Mouse (Mus musculus): ENCODE data around the gene Pnmt.

Gene Pnmt

DNA sequence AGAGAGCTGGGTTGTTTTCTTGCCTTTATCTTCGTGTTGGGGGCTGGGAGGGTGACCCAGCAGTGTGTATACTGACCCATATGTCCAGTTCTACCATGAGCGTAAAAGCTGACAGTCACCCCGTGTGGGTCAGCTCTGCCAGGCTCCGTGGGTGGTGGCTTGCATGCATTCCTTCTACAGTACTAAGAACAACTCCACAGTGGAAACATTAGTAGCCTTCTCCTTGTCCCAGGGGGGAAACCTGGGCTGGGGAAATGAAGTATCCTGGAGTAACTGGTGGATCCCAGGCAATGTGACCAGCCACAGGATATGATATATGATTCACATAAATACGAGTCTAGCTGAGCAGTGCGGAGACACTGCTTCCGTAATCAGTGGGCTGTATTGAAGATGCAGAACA is 27.5 kb downstream of the Pnmt start:
- in situ Hi-C loops (cut with MboI, MseI) = no loop called here

DNA sequence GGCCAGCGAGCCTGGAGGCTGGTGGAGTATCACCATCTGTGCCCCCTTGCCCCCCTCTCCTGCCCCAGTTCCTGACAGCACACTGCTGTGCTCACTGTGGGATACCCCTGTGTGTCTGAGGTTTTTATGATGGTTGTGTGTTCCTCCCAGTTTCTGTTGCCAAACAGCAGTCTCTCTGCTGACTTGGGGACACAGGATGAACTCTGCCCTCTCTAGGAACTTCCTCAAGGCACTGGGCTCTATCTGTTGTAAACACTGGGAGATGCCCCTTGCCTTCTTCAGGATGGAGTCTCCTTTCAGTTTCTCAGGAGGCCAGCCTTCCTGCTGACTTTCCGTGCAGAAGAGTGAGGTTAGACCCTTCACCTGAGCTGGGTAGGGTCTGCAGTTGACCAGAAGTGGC is 27.9 kb downstream of the Pnmt start:
- in situ Hi-C loops (cut with MboI, MseI) = no loop called here

DNA sequence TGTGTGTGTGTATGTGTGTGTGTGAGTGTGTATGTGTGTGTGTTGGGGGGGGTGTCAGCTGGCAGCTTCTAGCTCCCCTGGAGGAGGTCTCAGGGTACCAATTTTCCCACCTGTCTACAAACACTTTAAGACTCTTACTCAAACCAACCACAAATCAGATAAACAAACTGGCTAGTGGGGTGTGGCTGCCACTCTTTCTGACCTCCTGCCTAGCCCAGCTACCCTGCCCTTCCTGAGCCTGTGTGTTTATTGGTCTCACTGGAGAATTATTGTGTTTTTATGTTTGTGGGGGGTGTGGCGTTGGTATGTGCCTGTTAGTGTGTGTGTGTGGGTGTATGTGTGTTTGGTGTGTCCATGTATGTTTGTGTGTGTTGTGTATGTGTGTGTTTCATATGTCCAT is 30.8 kb downstream of the Pnmt start:
- in situ Hi-C loops (cut with MboI, MseI) = no loop called here

DNA sequence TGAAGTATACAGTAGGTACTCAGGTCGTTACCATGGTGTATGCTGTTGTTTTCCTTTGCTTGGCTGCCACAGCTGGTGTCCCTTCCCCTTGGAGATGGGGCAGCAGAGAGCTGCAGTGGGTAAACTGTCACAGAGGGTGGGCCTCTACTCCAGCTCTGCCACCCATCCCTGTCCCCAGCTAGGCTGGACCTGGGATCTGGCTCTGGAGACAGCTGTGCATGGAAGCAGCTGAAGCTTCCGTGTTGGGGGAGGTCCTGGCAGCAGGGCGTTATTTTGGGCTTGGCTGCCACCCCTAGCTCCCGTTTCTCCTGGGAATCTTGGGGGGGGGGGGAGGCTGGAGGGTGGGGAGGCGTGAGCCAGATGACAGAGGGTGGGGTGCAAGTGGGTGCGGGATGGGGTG is 32.0 kb downstream of the Pnmt start:
- in situ Hi-C loops (cut with MboI, MseI) = no loop called here

DNA sequence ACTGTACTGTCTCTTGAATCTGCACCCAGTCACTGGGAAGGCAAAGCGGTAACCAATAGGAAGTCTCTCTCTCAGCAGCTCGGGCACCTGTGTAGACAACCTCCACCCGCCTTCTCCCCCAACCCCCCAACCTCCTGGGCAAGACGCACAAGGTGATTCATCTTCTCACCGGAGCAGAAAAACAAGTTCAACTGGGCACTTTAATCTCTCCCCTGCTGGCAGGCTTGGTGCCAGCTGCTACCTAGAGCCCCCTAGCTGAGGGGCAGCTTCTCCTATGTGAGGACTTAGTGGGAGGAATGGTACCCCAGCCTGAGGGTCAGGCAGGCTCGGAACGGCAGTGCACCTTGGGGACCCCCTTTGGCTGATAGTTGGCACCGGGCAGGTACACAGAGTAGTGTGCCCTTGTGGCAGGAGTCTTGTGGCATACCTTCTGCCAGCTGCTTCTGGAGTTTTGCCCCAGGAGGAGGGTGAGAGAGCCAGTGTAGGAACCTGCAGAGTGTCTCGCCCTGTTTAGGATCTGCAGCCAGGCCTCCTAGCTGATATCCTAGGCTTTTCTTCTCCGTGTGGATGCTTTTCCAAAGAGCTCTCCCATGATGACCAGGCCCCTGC is 32.8 kb downstream of the Pnmt start:
- in situ Hi-C loops (cut with MboI, MseI) = no loop called here

DNA sequence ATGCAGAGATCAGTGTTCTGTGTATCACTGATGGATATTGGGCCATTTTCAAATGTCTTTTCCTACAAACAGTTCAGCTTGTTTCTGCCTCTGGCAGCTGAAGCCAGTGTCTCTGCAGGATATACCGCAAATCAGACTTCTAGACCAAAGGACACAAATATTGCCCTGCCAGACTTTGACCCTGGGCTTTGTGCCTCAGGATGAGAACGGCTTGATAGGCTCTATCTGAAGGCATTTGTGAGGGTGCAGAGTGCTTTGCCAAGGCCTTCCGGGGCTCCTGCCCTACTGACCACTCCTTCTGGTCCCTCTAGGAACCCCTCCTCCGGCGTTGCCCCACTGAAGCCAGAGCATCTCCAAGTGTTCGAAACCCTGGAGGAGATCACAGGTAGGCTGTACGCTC is 40.3 kb downstream of the Pnmt start:
- in situ Hi-C loops (cut with MboI, MseI) = no loop called here

DNA sequence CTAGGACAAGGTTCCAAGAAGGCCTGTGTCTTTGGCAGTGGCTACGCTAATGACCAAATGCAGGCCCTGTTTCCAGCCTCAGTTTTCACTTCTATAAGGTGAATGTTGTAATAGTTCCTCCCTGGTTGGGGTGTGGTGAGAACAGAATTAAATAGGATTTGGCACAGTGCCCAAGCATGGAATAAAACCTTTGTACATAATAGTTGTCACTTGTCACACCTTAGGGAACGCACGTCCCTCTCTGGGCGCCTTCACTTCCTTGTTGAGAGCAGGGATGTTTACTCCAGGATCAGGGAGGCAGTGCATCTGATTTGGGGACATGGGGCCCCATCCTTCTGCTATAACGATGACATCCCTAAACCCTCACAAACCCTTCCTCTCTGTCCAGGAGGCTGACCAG is 42.2 kb downstream of the Pnmt start:
- in situ Hi-C loops (cut with MboI, MseI) = no loop called here

DNA sequence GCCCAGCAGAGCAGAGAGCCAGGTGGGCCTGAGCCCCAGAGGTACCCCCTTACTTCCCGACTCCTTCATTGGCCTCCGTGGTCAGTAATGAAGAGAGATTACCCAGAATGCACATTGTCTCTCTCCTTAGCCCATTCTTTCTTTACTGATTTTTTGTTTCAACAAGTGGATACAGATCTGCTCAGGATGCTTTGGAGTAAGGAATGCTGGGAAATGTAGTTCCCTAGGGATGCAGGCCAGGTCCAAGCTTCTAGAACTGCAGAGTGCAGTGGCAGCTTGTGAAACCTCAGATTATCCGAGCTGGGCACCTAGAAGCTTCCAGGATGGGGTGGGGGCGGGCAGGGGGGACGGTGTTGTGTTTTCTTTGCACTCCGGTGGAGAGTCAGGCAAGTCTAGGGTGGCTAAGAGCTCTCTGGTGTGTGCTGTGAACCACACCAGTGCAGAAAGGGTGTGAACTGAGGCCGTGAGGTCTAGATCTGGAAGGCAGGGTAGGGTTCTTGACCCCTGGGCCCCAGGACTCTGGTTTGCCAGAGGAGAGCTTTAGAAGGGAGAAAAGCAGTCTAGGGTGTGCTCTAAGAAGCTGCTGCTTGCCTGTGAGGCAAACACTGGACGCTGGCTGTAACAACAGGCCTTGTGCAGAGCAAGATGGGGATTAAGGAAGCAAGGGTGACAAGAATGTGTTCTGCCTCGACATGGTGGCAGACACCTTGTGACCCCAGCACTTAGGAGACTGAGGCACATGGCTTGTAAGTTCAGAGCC is 45.7 kb downstream of the Pnmt start:
- in situ Hi-C loops (cut with MboI, MseI) = no loop called here

DNA sequence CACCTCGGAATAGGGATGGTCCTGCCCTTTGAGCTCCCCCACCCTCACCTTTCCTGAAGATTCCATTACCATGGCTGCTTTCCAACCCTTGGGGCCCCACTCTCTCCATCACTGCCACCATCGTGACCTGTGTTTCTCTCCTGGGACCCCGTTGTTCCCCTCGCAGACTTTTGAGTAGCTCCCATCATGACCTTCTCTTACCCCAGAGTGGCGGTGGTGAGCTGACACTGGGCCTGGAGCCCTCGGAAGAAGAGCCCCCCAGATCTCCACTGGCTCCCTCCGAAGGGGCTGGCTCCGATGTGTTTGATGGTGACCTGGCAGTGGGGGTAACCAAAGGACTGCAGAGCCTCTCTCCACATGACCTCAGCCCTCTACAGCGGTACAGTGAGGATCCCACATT is 49.5 kb downstream of the Pnmt start:
- in situ Hi-C loops (cut with MboI, MseI) = no loop called here

DNA sequence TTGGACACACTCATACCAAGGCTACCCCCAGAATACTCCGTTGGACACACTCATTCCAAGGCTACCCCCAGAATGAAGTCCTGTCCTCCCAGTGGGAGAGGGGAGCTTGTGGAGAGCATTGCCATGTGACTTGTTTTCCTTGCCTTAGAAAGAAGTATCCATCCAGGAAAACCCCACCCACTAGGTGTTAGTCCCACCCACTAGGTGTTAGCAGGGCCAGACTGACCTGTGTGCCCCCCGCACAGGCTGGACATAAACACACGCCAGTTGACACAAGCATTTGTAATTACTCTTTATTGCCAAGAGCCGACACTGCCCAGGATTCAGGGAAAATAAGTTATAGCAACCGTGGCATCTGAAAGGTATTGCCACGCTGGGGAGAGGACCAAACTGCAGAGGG is 51.2 kb downstream of the Pnmt start:
- in situ Hi-C loops (cut with MboI, MseI) = no loop called here

All from T-helper 1 cell (primary cell).